ENCODE assay signal across 8 mouse cellular contexts in the genomic region with DNA sequence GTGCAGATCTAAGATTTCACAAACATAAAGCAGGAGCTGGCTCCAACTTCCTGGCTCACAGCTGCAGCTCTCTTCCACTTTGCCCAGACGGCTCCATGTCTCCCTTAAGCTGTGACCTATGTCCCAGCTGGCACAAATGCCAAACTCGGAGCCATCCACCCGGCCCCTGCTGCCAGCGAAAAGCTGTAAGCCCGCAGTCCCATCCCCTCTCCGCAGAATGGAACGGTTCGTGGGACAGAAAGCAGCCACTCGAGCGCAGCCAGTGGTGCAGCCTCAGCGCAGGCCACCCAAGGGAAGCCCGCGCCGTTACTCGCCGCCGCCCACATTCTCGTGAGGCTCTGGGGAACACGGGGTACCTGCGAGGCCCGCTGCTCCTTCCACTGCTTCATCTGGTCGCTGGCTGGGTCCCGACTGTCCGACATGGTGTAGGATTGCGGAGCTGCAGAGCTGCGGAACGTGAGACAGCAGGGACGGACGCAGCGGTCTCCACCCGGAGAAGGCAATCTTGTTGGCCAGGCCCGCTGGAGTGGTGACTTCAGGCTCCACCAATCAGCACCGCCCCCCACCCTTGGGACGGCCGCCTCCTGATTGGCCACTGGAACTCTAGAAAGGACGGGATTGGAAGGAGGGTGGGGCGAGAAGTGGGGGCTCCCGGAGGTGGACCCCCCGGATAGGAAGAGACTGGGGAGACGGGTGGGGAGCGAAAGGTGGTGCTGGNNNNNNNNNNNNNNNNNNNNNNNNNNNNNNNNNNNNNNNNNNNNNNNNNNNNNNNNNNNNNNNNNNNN. TPM values are rescaled to one million over a fixed set of nuclear protein-coding genes. Genes with fewer than 3 reads are reported as not detected.
A peak's percentile ranks its signal among the peaks of the same experiment; 100 is the strongest.
DNase-seq lines count a peak whose midpoint lies in the region; ATAC-seq and TF ChIP-seq lines count a peak whose summit lies in the region.

A gene (minus strand): TSS at position 544 of the 785 bp plus-strand sequence.

- peak within 1 kb of the TSS; percentile 58 for H3K9ac ChIP-seq in embryonic facial prominence, embryonic 15.5 days
- H3K9ac ChIP-seq in limb, embryonic 14.5 days (ENCODE audit: low read depth, low read length, severe bottlenecking) = peak within 1 kb of the TSS; percentile 83
- peak within 1 kb of the TSS; percentile 90 for H3K9ac ChIP-seq in midbrain, postnatal 0 days (replicated peaks; ENCODE audit: low read length, poor library complexity, severe bottlenecking)

- H3K4me1 ChIP-seq in bone marrow, adult 2 months (ENCODE audit: control insufficient read depth, insufficient read depth, low read length) = peaks cover 2% of the 10 kb centered on the region
- H3K4me1 ChIP-seq in embryonic facial prominence, embryonic 15.5 days = peaks cover 12% of the 10 kb centered on the region
- peaks cover 5% of the 10 kb centered on the region; the same call in 1 of the 2 replicates for H3K4me1 ChIP-seq in limb, embryonic 14.5 days (ENCODE audit: control insufficient read depth, insufficient read depth, low read length)
- peaks cover 7% of the 10 kb centered on the region; the same call in 1 of the 2 replicates for H3K4me1 ChIP-seq in midbrain, postnatal 0 days (ENCODE audit: insufficient read depth, low read length)

- no peaks in the 10 kb centered on the region for H3K9me3 ChIP-seq in embryonic facial prominence, embryonic 15.5 days (replicated peaks)
- no peaks in the 10 kb centered on the region for H3K9me3 ChIP-seq in limb, embryonic 14.5 days (ENCODE audit: control insufficient read depth, low read length)
- H3K9me3 ChIP-seq in midbrain, postnatal 0 days (ENCODE audit: low read length) = no peaks in the 10 kb centered on the region

- TF ChIP-seq POLR2A in bone marrow, adult 2 months (IDR thresholded peaks at IDR 0.05; ENCODE audit: borderline replicate concordance, control insufficient read depth, low read depth, low read length) = peak; percentile 100
- TF ChIP-seq POLR2A in limb, embryonic 14.5 days (IDR thresholded peaks at IDR 0.05; ENCODE audit: borderline replicate concordance, extremely low read depth, insufficient read depth, insufficient read length) = peak; percentile 80; the same call in 1 of the 2 replicates

- peak; percentile 14; the same call in 1 of the 2 replicates for TF ChIP-seq CTCF in bone marrow, adult 2 months (IDR thresholded peaks at IDR 0.05; ENCODE audit: control insufficient read depth, insufficient read depth, low read length)
- TF ChIP-seq CTCF in midbrain, postnatal 0 days (IDR thresholded peaks at IDR 0.05) = no peak

- H3K36me3 ChIP-seq in embryonic facial prominence, embryonic 15.5 days = no peaks in the 10 kb centered on the region
- H3K36me3 ChIP-seq in limb, embryonic 14.5 days (ENCODE audit: control insufficient read depth, insufficient read depth, low read length) = no peaks in the 10 kb centered on the region
- H3K36me3 ChIP-seq in midbrain, postnatal 0 days (ENCODE audit: insufficient read depth, low read length) = no peaks in the 10 kb centered on the region

- H3K27ac ChIP-seq in bone marrow, adult 2 months (ENCODE audit: control insufficient read depth, insufficient read depth, low read depth, low read length, poor library complexity) = peak within 1 kb of the TSS; percentile 92
- peak within 1 kb of the TSS; percentile 94 for H3K27ac ChIP-seq in embryonic facial prominence, embryonic 15.5 days (replicated peaks)
- peak within 1 kb of the TSS; percentile 97 for H3K27ac ChIP-seq in limb, embryonic 14.5 days (replicated peaks; ENCODE audit: low read depth, low read length)
- peak within 1 kb of the TSS; percentile 91 for H3K27ac ChIP-seq in midbrain, postnatal 0 days (ENCODE audit: low read depth, low read length)

- H3K4me2 ChIP-seq in embryonic facial prominence, embryonic 15.5 days (replicated peaks) = peak within 1 kb of the TSS; percentile 70
- peak within 1 kb of the TSS; percentile 73 for H3K4me2 ChIP-seq in limb, embryonic 14.5 days (replicated peaks; ENCODE audit: low read depth, low read length, severe bottlenecking)
- peak within 1 kb of the TSS; percentile 67 for H3K4me2 ChIP-seq in midbrain, postnatal 0 days (ENCODE audit: low read depth, low read length, poor library complexity, severe bottlenecking)

- peak within 1 kb of the TSS; percentile 99 for H3K4me3 ChIP-seq in bone marrow, adult 2 months (replicated peaks; ENCODE audit: control insufficient read depth, low read depth, low read length)
- peak within 1 kb of the TSS; percentile 67 for H3K4me3 ChIP-seq in embryonic facial prominence, embryonic 15.5 days (replicated peaks)
- H3K4me3 ChIP-seq in limb, embryonic 14.5 days (replicated peaks; ENCODE audit: low read length) = peak within 1 kb of the TSS; percentile 81
- H3K4me3 ChIP-seq in midbrain, postnatal 0 days (ENCODE audit: low read depth, low read length) = peak within 1 kb of the TSS; percentile 68

- H3K27me3 ChIP-seq in embryonic facial prominence, embryonic 15.5 days = no peaks in the 10 kb centered on the region
- no peaks in the 10 kb centered on the region for H3K27me3 ChIP-seq in limb, embryonic 14.5 days (ENCODE audit: control insufficient read depth, insufficient read depth, low read length)
- H3K27me3 ChIP-seq in midbrain, postnatal 0 days (ENCODE audit: insufficient read depth, low read length) = no peaks in the 10 kb centered on the region

- peak; percentile 96 for DNase-seq in 416B (ENCODE audit: low read depth)
- peak; percentile 98 for DNase-seq in heart, adult 8-10 months (ENCODE audit: low spot score)
- DNase-seq in kidney, adult 9 months = peak; percentile 99
- DNase-seq in limb, embryonic 14.5 days (ENCODE audit: low spot score) = peak; percentile 98
- peak; percentile 97 for DNase-seq in midbrain, postnatal 0 days (ENCODE audit: low spot score)
- peak; percentile 86 to 91 for DNase-seq in spleen, postnatal 14 days (ENCODE audit: low spot score in 2 of 2)

- peak; percentile 100 for ATAC-seq in embryonic facial prominence, embryonic 15.5 days (ENCODE audit: insufficient number of reproducible peaks, low FRiP score, low TSS enrichment, low read depth)
- ATAC-seq in limb, embryonic 14.5 days (ENCODE audit: low FRiP score, low read depth) = peak; percentile 99
- peak; percentile 99 for ATAC-seq in midbrain, postnatal 0 days (ENCODE audit: low FRiP score)

- under 1% methylated on average over 41 of the region's 41 CpGs for WGBS in bone marrow, adult 2 months
- WGBS in embryonic facial prominence, embryonic 15.5 days = under 1% methylated on average over 41 of the region's 41 CpGs
- under 1% methylated on average over 41 of the region's 41 CpGs for WGBS in limb, embryonic 14.5 days
- 0% methylated on average over 41 of the region's 41 CpGs for WGBS in midbrain, postnatal 0 days

RNA-seq across cellular contexts. Expression of the gene that starts here (rescaled TPM):
- polyA plus RNA-seq in bone marrow, adult 2 months (2011; ENCODE audit: insufficient read depth, insufficient read length, low replicate concordance, missing spikeins) = 59.9 and 62.6 TPM in 2 replicates
- 77.8 and 89.7 TPM in 2 replicates for polyA plus RNA-seq in embryonic facial prominence, embryonic 15.5 days (2015; fragmentation: Nextera tagmentation; extraction: Ambion mirVana)
- 100 to 1,000 TPM; 272 to 301 (median 290) TPM for total RNA-seq in heart, adult 8-10 months (2022)
- polyA plus RNA-seq in limb, embryonic 14.5 days (2012; rRNA removed) = 53.9 and 56.3 TPM in 2 replicates
- polyA plus RNA-seq in limb, embryonic 14.5 days (2014; fragmentation: Nextera tagmentation; extraction: Ambion mirVana) = 82.3 and 83.2 TPM in 2 replicates
- total RNA-seq in midbrain, postnatal 0 days (2014; rRNA removed) = 111 and 118 TPM in 2 replicates
- polyA plus RNA-seq in midbrain, postnatal 0 days (2015; fragmentation: Nextera tagmentation; extraction: Ambion mirVana) = 70.2 and 74.2 TPM in 2 replicates

Comparison
In these comparisons a context has a peak if more than half of its experiments do, and no peak if none do; other contexts are left out.
1. Peak in every context shown above with its lines: DNase-seq, ATAC-seq, H3K4me3 ChIP-seq and H3K27ac ChIP-seq.